In the genomic region with DNA sequence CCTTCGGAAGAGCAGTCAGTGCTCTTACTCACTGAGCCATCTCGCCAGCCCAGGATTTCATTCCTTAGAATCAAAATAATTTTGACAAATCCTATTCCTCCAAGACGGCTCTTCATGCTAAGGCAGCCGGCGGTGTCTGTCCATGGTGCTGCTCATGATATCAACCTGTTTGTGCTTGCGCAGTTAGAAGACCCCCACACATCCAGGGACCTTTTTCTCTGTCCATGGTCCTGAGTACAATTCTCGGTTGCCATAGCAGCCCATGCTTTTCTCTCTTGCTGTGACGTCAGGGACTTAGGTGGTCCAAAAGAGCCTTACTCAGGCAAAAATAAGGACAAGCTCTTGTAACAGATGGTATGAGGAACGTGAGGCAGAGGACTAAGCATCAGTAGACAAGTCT, we compare ENCODE assay signal across 9 mouse cellular contexts. TPM values are rescaled to one million over a fixed set of nuclear protein-coding genes. Genes with fewer than 3 reads are reported as not detected.
A peak's percentile ranks its signal among the peaks of the same experiment; 100 is the strongest.
DNase-seq lines count a peak whose midpoint lies in the region; ATAC-seq and TF ChIP-seq lines count a peak whose summit lies in the region.
"Had no signal": no experiment of that assay in that cellular context is flagged by ENCODE, and none has a peak within 500 bp of the region (broad histone marks: within the 10 kb centered on the region; RNA-seq: fewer than 3 reads in every experiment).

No protein-coding gene starts in this region.

- 9% methylated on average over 9 of the region's 9 CpGs for WGBS in liver, postnatal 0 days (ENCODE audit: insufficient replicate concordance)
- 8% methylated on average over 9 of the region's 9 CpGs for WGBS in intestine, postnatal 0 days

- no peak overlapping the region for H3K4me3 ChIP-seq in liver, postnatal 0 days (ENCODE audit: low read depth, low read length)
- H3K4me3 ChIP-seq in intestine, postnatal 0 days (ENCODE audit: low read depth, low read length), result no peak overlapping the region
- H3K4me3 ChIP-seq: erythroblast, embryonic 14.5 days had no signal

- no peaks in the 10 kb centered on the region for H3K27me3 ChIP-seq in liver, postnatal 0 days (ENCODE audit: insufficient read depth, low read length)
- 0 out of 2 replicates have a peak, but pooled peaks cover 5% of the 10 kb centered on the region for H3K27me3 ChIP-seq in intestine, postnatal 0 days (replicated peaks; ENCODE audit: control insufficient read depth, insufficient read depth, low read length)

- TF ChIP-seq CTCF in liver, postnatal 0 days (IDR thresholded peaks at IDR 0.05; ENCODE audit: low read depth), result no peak
- no peak for TF ChIP-seq CTCF in intestine, postnatal 0 days (IDR thresholded peaks at IDR 0.05; ENCODE audit: low read depth)

- DNase-seq in heart, postnatal 4 days, result peak; percentile 58
- no peak for DNase-seq in heart, adult 9 months (ENCODE audit: low spot score in 2 of 2)
- DNase-seq in 416B (ENCODE audit: low read depth), result peak; percentile 40
- DNase-seq in liver, postnatal 0 days, result peak; percentile 21
- no peak for DNase-seq in cerebellum, postnatal 25 days

- H3K36me3 ChIP-seq in liver, postnatal 0 days (replicated peaks; ENCODE audit: insufficient read depth, low read length), result no peaks in the 10 kb centered on the region
- no peaks in the 10 kb centered on the region for H3K36me3 ChIP-seq in intestine, postnatal 0 days (ENCODE audit: control insufficient read depth, insufficient read depth)

- no peak overlapping the region for H3K9ac ChIP-seq in liver, postnatal 0 days (replicated peaks)
- H3K9ac ChIP-seq in intestine, postnatal 0 days (ENCODE audit: low read depth, low read length), result no peak overlapping the region

- ATAC-seq in common myeloid progenitor, adult 5-6 weeks (replicated peaks; ENCODE audit: low read depth, poor library complexity, severe bottlenecking), result peak; percentile 77
- ATAC-seq in liver, postnatal 0 days, result no peak
- no peak for ATAC-seq in erythroblast, adult 5-6 weeks (replicated peaks; ENCODE audit: low FRiP score, poor library complexity, severe bottlenecking)
- ATAC-seq in intestine, postnatal 0 days, result no peak

- no peak for TF ChIP-seq EP300 in liver, postnatal 0 days (IDR thresholded peaks at IDR 0.05; ENCODE audit: low read depth)

- no peaks in the 10 kb centered on the region for H3K9me3 ChIP-seq in liver, postnatal 0 days (ENCODE audit: low read length)
- no peaks in the 10 kb centered on the region for H3K9me3 ChIP-seq in intestine, postnatal 0 days (ENCODE audit: control insufficient read depth)

- H3K27ac ChIP-seq in liver, postnatal 0 days (ENCODE audit: low read depth), result no peak overlapping the region
- no peak overlapping the region for H3K27ac ChIP-seq in intestine, postnatal 0 days (ENCODE audit: low read depth, low read length)

- H3K4me2 ChIP-seq in liver, postnatal 0 days (ENCODE audit: low read depth, low read length), result no peak overlapping the region
- H3K4me2 ChIP-seq in intestine, postnatal 0 days (replicated peaks; ENCODE audit: low read depth), result no peak overlapping the region

- H3K4me1 ChIP-seq in liver, postnatal 0 days (ENCODE audit: insufficient read depth), result no peaks in the 10 kb centered on the region
- no peaks in the 10 kb centered on the region for H3K4me1 ChIP-seq in intestine, postnatal 0 days (replicated peaks; ENCODE audit: control insufficient read depth, insufficient read depth, low read length)

RNA-seq across cellular contexts. Expression of a gene that starts 22.1 kb away (rescaled TPM):
- total RNA-seq in heart, postnatal 4 days (2021), result 100 to 1,000 TPM; 161 to 162 TPM
- total RNA-seq in common myeloid progenitor, adult 5-6 weeks (2017), result 123 and 134 TPM in 2 replicates
- polyA plus RNA-seq in liver, postnatal 0 days (2015; fragmentation: Nextera tagmentation; extraction: Ambion mirVana), result 218 and 239 TPM in 2 replicates
- 54.5 and 89.0 TPM in 2 replicates for total RNA-seq in erythroblast, adult 5-6 weeks (2015; ENCODE audit: low replicate concordance)
- 14.4 and 30.6 TPM in 2 replicates for total RNA-seq in erythroblast, adult 5-6 weeks (2017; ENCODE audit: low replicate concordance)
- 358 and 381 TPM in 2 replicates for polyA plus RNA-seq in intestine, postnatal 0 days (2015; fragmentation: Nextera tagmentation; extraction: Ambion mirVana)

RNA-seq across cellular contexts. Expression of a gene that starts 45.7 kb away (rescaled TPM):
- 1 to 10 TPM; 6.1 to 6.6 TPM for total RNA-seq in heart, postnatal 4 days (2021)
- 2.8 and 4.0 TPM in 2 replicates for total RNA-seq in common myeloid progenitor, adult 5-6 weeks (2017)
- polyA plus RNA-seq in liver, postnatal 0 days (2015; fragmentation: Nextera tagmentation; extraction: Ambion mirVana), result 0.34 and 0.41 TPM in 2 replicates
- 1.2 TPM in 1 of 2 replicates, not detected in the other for total RNA-seq in erythroblast, adult 5-6 weeks (2015; ENCODE audit: low replicate concordance)
- total RNA-seq in erythroblast, adult 5-6 weeks (2017; ENCODE audit: low replicate concordance), result 0.09 TPM in 1 of 2 replicates, not detected in the other
- 1.2 and 1.4 TPM in 2 replicates for polyA plus RNA-seq in intestine, postnatal 0 days (2015; fragmentation: Nextera tagmentation; extraction: Ambion mirVana)
- polyA plus RNA-seq: erythroblast, embryonic 14.5 days had no signal

Comparison
In these comparisons a context has a peak if more than half of its experiments do, and no peak if none do; other contexts are left out.
1. DNase-seq: peak in heart, postnatal 4 days (single experiment), 416B (single experiment) and liver, postnatal 0 days (single experiment); none in heart, adult 9 months (0 of 2) and cerebellum, postnatal 25 days (0 of 2).